Mouse (Mus musculus) leukemia stem cell, adult 10-12 weeks (primary cell): ENCODE data around the gene Snapc3. TPM values are rescaled to one million over a fixed set of nuclear protein-coding genes. Genes with fewer than 3 reads are reported as not detected.

ENCODE experiments used
- polyA plus RNA-seq: library from polyadenylated mRNA; stranded (reverse); fragments of >175 nt; gene quantifications from 2 replicates; pipeline ENCODE4 v1.2.3, GENCODE M21; 2012; ENCODE audit warnings: low replicate concordance

The Snapc3 gene
- 8.0 and 10.6 TPM in 2 replicates for polyA plus RNA-seq

GRCm38 (mm10) chr4:83417160-83417819, at the start of gene Snapc3:
Snapc3 (plus strand) TSS chr4:83417724.

DNA sequence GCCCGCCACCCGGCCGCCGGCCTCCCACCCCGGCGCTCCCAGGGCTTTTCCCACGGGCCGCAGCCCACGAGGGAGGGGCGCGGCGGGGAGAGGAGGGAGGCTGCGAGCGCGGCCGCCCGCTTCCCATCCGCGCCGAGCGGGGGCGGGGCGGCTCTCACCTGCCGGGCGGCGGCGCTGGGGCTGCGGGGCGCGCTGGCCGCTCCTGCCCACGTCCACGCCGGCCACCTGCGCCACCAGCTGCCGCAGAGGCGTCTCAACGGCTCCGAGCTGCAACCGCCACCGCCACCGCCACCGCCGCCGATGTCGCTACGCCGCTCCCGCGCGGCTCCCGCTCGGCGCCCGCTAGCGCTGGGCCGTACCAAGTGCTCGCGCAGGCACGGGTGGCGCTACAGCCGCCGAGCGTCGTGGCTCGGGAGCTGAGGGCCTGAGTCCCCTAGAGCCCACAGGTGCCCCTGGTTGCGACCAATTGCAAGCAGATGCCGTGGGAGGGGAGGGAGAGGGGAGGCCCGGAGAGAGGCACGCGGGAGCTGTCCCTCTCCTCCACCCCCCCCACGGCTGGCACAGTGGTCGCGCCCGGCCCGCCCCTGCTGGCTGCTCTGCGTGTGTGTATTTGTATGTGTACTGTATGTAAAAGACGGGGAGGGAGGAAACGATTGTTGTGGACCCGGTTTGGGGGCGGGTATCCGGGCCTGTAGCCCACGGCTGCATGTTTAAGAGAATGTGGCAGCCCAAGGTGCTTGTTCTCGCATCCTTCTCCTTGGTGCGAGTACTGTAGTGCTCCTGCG, 68.8 kb downstream of the Snapc3 start, which contains the start of gene Psip1:
Gene Psip1, minus strand, starts transcription at position 343 of the 785 bp plus-strand sequence.

Other genes starting within 250 kb of the Snapc3 start
- 0.67 and 2.4 TPM in 2 replicates for gene Ttc39b, start 93.5 kb upstream of the Snapc3 start, polyA plus RNA-seq
- gene Psip1, start 68.7 kb downstream of the Snapc3 start, polyA plus RNA-seq: 78.7 and 115 TPM in 2 replicates
- gene Ccdc171, start 107.8 kb downstream of the Snapc3 start, polyA plus RNA-seq: 0.55 and 0.63 TPM in 2 replicates